Mouse (Mus musculus): ENCODE data around the gene Nacad. TPM values are rescaled to one million over a fixed set of nuclear protein-coding genes. Genes with fewer than 3 reads are reported as not detected.

Nacad gene
- polyA plus RNA-seq, 1 experiment = 1.7 TPM

- peak overlapping the region; percentile 75 for H3K4me3 ChIP-seq (ENCODE audit: low read depth, low read length)
- no peaks in the 10 kb centered on the region for H3K27me3 ChIP-seq (ENCODE audit: control insufficient read depth, insufficient read depth, low read length)
- H3K4me1 ChIP-seq (ENCODE audit: control insufficient read depth, insufficient read depth, insufficient read length, low read length) = 0 out of 2 replicates have a peak, but pooled peaks cover 2% of the 10 kb centered on the region
- peaks cover 37% of the 10 kb centered on the region for H3K36me3 ChIP-seq (ENCODE audit: control insufficient read depth, insufficient read depth, low read length)
- TF ChIP-seq POLR2A (IDR thresholded peaks at IDR 0.05; ENCODE audit: low read depth, low read length) = no peak
- no peak for TF ChIP-seq CTCF (IDR thresholded peaks at IDR 0.05; ENCODE audit: extremely low read depth, insufficient read length, insufficient replicate concordance, low read depth, low read length)
- WGBS = 20% methylated on average over 14 of the region's 14 CpGs
- H3K27ac ChIP-seq (ENCODE audit: insufficient read depth, low read depth, low read length) = peak overlapping the region; percentile 74
Observed at GRCm38 (mm10) chr11:6624619-6625382, 18.9 kb upstream of the Nacad start.

GRCm38 (mm10) chr11:6623704-6624103 is 17.9 kb upstream of the Nacad start:
- WGBS = 39% methylated on average over 10 of the region's 10 CpGs
- Histone ChIP-seq H3K27me3 (ENCODE audit: control insufficient read depth, insufficient read depth, low read length) (no peaks in the 10 kb centered on the region), H3K4me1 (ENCODE audit: control insufficient read depth, insufficient read depth, insufficient read length, low read length) (0 out of 2 replicates have a peak, but pooled peaks cover 2% of the 10 kb centered on the region), H3K4me3 (ENCODE audit: low read depth, low read length) (peak overlapping the region; percentile 52), H3K27ac (ENCODE audit: insufficient read depth, low read depth, low read length) (no peak overlapping the region), H3K36me3 (ENCODE audit: control insufficient read depth, insufficient read depth, low read length) (peaks cover 48% of the 10 kb centered on the region)
- TF ChIP-seq CTCF (IDR thresholded peaks at IDR 0.05; ENCODE audit: extremely low read depth, insufficient read length, insufficient replicate concordance, low read depth, low read length) (no peak), POLR2A (IDR thresholded peaks at IDR 0.05; ENCODE audit: low read depth, low read length) (no peak)

- H3K4me3 ChIP-seq (ENCODE audit: low read depth, low read length) = no peak overlapping the region
- WGBS = 70% methylated on average over 12 of the region's 12 CpGs
- no peak overlapping the region for H3K27ac ChIP-seq (ENCODE audit: insufficient read depth, low read depth, low read length)
- TF ChIP-seq POLR2A (IDR thresholded peaks at IDR 0.05; ENCODE audit: low read depth, low read length) (no peak), CTCF (IDR thresholded peaks at IDR 0.05; ENCODE audit: extremely low read depth, insufficient read length, insufficient replicate concordance, low read depth, low read length) (no peak)
- H3K27me3 ChIP-seq (ENCODE audit: control insufficient read depth, insufficient read depth, low read length) = no peaks in the 10 kb centered on the region
- H3K36me3 ChIP-seq (ENCODE audit: control insufficient read depth, insufficient read depth, low read length) = peaks cover 74% of the 10 kb centered on the region
- H3K4me1 ChIP-seq (ENCODE audit: control insufficient read depth, insufficient read depth, insufficient read length, low read length) = no peaks in the 10 kb centered on the region; the same call in 1 of the 2 replicates
Observed at GRCm38 (mm10) chr11:6615250-6616205, 9.7 kb upstream of the Nacad start.

- Histone ChIP-seq H3K27me3 (ENCODE audit: control insufficient read depth, insufficient read depth, low read length) (peaks cover 16% of the 10 kb centered on the region; the same call in 1 of the 2 replicates), H3K4me1 (ENCODE audit: control insufficient read depth, insufficient read depth, insufficient read length, low read length) (peaks cover 2% of the 10 kb centered on the region; the same call in 1 of the 2 replicates), H3K27ac (ENCODE audit: insufficient read depth, low read depth, low read length) (no peak overlapping the region), H3K36me3 (ENCODE audit: control insufficient read depth, insufficient read depth, low read length) (no peaks in the 10 kb centered on the region), H3K4me3 (ENCODE audit: low read depth, low read length) (peak overlapping the region; percentile 48)
- 22% methylated on average over 13 of the region's 13 CpGs for WGBS
- TF ChIP-seq POLR2A (IDR thresholded peaks at IDR 0.05; ENCODE audit: low read depth, low read length) = no peak
- no peak for TF ChIP-seq CTCF (IDR thresholded peaks at IDR 0.05; ENCODE audit: extremely low read depth, insufficient read length, insufficient replicate concordance, low read depth, low read length)
Observed at GRCm38 (mm10) chr11:6605021-6605481, 802 bp downstream of the Nacad start.

- TF ChIP-seq POLR2A (IDR thresholded peaks at IDR 0.05; ENCODE audit: low read depth, low read length) = no peak
- peaks cover 16% of the 10 kb centered on the region; the same call in 1 of the 2 replicates for H3K27me3 ChIP-seq (ENCODE audit: control insufficient read depth, insufficient read depth, low read length)
- peaks cover 2% of the 10 kb centered on the region; the same call in 1 of the 2 replicates for H3K4me1 ChIP-seq (ENCODE audit: control insufficient read depth, insufficient read depth, insufficient read length, low read length)
- no peaks in the 10 kb centered on the region for H3K36me3 ChIP-seq (ENCODE audit: control insufficient read depth, insufficient read depth, low read length)
- H3K27ac ChIP-seq (ENCODE audit: insufficient read depth, low read depth, low read length) = no peak overlapping the region
- H3K4me3 ChIP-seq (ENCODE audit: low read depth, low read length) = 0 out of 2 replicates have a peak overlapping the region, but pooled peaks have one; percentile 48
Observed at GRCm38 (mm10) chr11:6604604-6604936, 1.3 kb downstream of the Nacad start.

- H3K4me1 ChIP-seq (ENCODE audit: control insufficient read depth, insufficient read depth, insufficient read length, low read length) = peaks cover 2% of the 10 kb centered on the region; the same call in 1 of the 2 replicates
- peaks cover 16% of the 10 kb centered on the region; the same call in 1 of the 2 replicates for H3K27me3 ChIP-seq (ENCODE audit: control insufficient read depth, insufficient read depth, low read length)
- H3K36me3 ChIP-seq (ENCODE audit: control insufficient read depth, insufficient read depth, low read length) = no peaks in the 10 kb centered on the region
- no peak overlapping the region for H3K4me3 ChIP-seq (ENCODE audit: low read depth, low read length)
- WGBS = 8% methylated on average over 12 of the region's 12 CpGs
- H3K27ac ChIP-seq (ENCODE audit: insufficient read depth, low read depth, low read length) = no peak overlapping the region
- TF ChIP-seq CTCF (IDR thresholded peaks at IDR 0.05; ENCODE audit: extremely low read depth, insufficient read length, insufficient replicate concordance, low read depth, low read length) = no peak
- no peak for TF ChIP-seq POLR2A (IDR thresholded peaks at IDR 0.05; ENCODE audit: low read depth, low read length)
Observed at GRCm38 (mm10) chr11:6603887-6604603, 1.8 kb downstream of the Nacad start.
